Mouse (Mus musculus) forebrain, embryonic 16.5 days (tissue): ENCODE measurements around the gene Col16a1. TPM values are rescaled to one million over a fixed set of nuclear protein-coding genes. Genes with fewer than 3 reads are reported as not detected.
A peak's percentile ranks its signal among the peaks of the same experiment; 100 is the strongest.

Source experiments
- ATAC-seq: fragments of 200-750 bp; cut with Nextera tagmentation; 2 replicates; pipeline ENCODE4 v1.8.0; 2017; ENCODE audit warnings: mild to moderate bottlenecking, moderate library complexity
- H3K27ac ChIP-seq: fragments of 300-500 bp; sonication (generic); 2 replicates; pipeline ENCODE4 v1.5.1; 2014; ENCODE audit warnings: low read length, control low read depth
- H3K27me3 ChIP-seq: fragments of 300-500 bp; sonication (generic); replicated peaks from 2 replicates; pipeline ENCODE4 v1.6.1; 2014; ENCODE audit warnings: low read length; ENCODE audit not compliant: control insufficient read depth, insufficient read depth
- H3K36me3 ChIP-seq: fragments of 300-500 bp; sonication (generic); 2 replicates; pipeline ENCODE4 v1.6.1; 2014; ENCODE audit not compliant: control insufficient read depth, insufficient read depth
- H3K4me1 ChIP-seq: fragments of 300-500 bp; sonication (generic); replicated peaks from 2 replicates; pipeline ENCODE4 v1.6.1; 2014; ENCODE audit warnings: low read length; ENCODE audit not compliant: control insufficient read depth, insufficient read depth
- H3K4me2 ChIP-seq: fragments of 300-500 bp; sonication (generic); 2 replicates; pipeline ENCODE4 v1.6.1; 2014; ENCODE audit warnings: mild to moderate bottlenecking, low read length, control low read depth
- H3K4me3 ChIP-seq: fragments of 300-500 bp; sonication (generic); replicated peaks from 2 replicates; pipeline ENCODE4 v1.5.1; 2014; ENCODE audit warnings: mild to moderate bottlenecking, low read length, control low read depth
- H3K9ac ChIP-seq: fragments of 300-500 bp; sonication (generic); replicated peaks from 2 replicates; pipeline ENCODE4 v1.6.1; 2014; ENCODE audit warnings: low read depth, low read length, control low read depth
- H3K9me3 ChIP-seq: fragments of 300-500 bp; sonication (generic); 2 replicates; pipeline ENCODE4 v1.6.1; 2016; ENCODE audit warnings: low read length; ENCODE audit not compliant: control insufficient read depth
- WGBS: fragments of 180-500 bp; shearing (Covaris S2); extraction: QIAGEN DNeasy Blood & Tissue Kit; methylation state at CpG from one replicate; pipeline ENCODE4 v1.1.7; 2014; 5-methylcytosine and 5-hydroxymethylcytosine counted together
- polyA plus RNA-seq: library from polyadenylated mRNA; unstranded; fragments of >200 nt; fragmentation: Nextera tagmentation; extraction: Ambion mirVana; gene quantifications from 2 replicates; pipeline ENCODE4 v1.2.1, GENCODE M21; 2015

Col16a1 gene
- polyA plus RNA-seq, 1 experiment from 2014 or later = 7.4 TPM

GRCm38 (mm10) chr4:130073367-130073766 lies 25.7 kb downstream of the Col16a1 start:
- Histone ChIP-seq H3K9me3 (no peaks in the 10 kb centered on the region), H3K36me3 (no peaks in the 10 kb centered on the region), H3K27me3 (no peaks in the 10 kb centered on the region), H3K4me1 (peaks cover 32% of the 10 kb centered on the region), H3K4me3 (no peak overlapping the region), H3K4me2 (no peak overlapping the region), H3K9ac (no peak overlapping the region), H3K27ac (no peak overlapping the region)
- 83% methylated on average over 4 of the region's 4 CpGs for WGBS
- ATAC-seq = no peak

GRCm38 (mm10) chr4:130074761-130075515 lies 27.3 kb downstream of the Col16a1 start:
- H3K27me3 ChIP-seq = no peaks in the 10 kb centered on the region
- 44% methylated on average over 17 of the region's 17 CpGs for WGBS
- no peaks in the 10 kb centered on the region for H3K36me3 ChIP-seq
- H3K9ac ChIP-seq = no peak overlapping the region
- H3K4me1 ChIP-seq = peaks cover 47% of the 10 kb centered on the region
- no peak overlapping the region for H3K4me3 ChIP-seq
- H3K9me3 ChIP-seq = no peaks in the 10 kb centered on the region
- ATAC-seq = peak; percentile 49
- no peak overlapping the region for H3K27ac ChIP-seq
- no peak overlapping the region for H3K4me2 ChIP-seq

GRCm38 (mm10) chr4:130076856-130077255 lies 29.2 kb downstream of the Col16a1 start:
- Histone ChIP-seq H3K4me3 (no peak overlapping the region), H3K9me3 (no peaks in the 10 kb centered on the region), H3K9ac (no peak overlapping the region), H3K27ac (no peak overlapping the region), H3K27me3 (no peaks in the 10 kb centered on the region), H3K4me2 (no peak overlapping the region), H3K36me3 (no peaks in the 10 kb centered on the region), H3K4me1 (peaks cover 55% of the 10 kb centered on the region)
- no peak for ATAC-seq
- 28% methylated on average over 8 of the region's 8 CpGs for WGBS

- no peaks in the 10 kb centered on the region for H3K27me3 ChIP-seq
- H3K4me1 ChIP-seq = peaks cover 62% of the 10 kb centered on the region
- no peaks in the 10 kb centered on the region for H3K9me3 ChIP-seq
- H3K4me2 ChIP-seq = no peak overlapping the region
- no peak overlapping the region for H3K4me3 ChIP-seq
- peak overlapping the region; percentile 4; the same call in 1 of the 2 replicates for H3K27ac ChIP-seq
- no peak overlapping the region for H3K9ac ChIP-seq
- ATAC-seq = peak; percentile 27
- WGBS = 34% methylated on average over 17 of the region's 17 CpGs
- no peaks in the 10 kb centered on the region for H3K36me3 ChIP-seq
Observed at GRCm38 (mm10) chr4:130078816-130079485, 31.3 kb downstream of the Col16a1 start.

- Histone ChIP-seq H3K36me3 (no peaks in the 10 kb centered on the region), H3K9me3 (no peaks in the 10 kb centered on the region), H3K4me1 (peaks cover 62% of the 10 kb centered on the region), H3K27me3 (no peaks in the 10 kb centered on the region), H3K9ac (no peak overlapping the region), H3K4me2 (no peak overlapping the region), H3K27ac (peak overlapping the region; percentile 7; the same call in 1 of the 2 replicates), H3K4me3 (no peak overlapping the region)
- no peak for ATAC-seq
- WGBS = 44% methylated on average over 3 of the region's 3 CpGs
Observed at GRCm38 (mm10) chr4:130079521-130079920, 31.9 kb downstream of the Col16a1 start.

- H3K9me3 ChIP-seq = no peaks in the 10 kb centered on the region
- no peak overlapping the region for H3K4me3 ChIP-seq
- peak; percentile 81 for ATAC-seq
- no peaks in the 10 kb centered on the region for H3K36me3 ChIP-seq
- H3K27me3 ChIP-seq = no peaks in the 10 kb centered on the region
- peak overlapping the region; percentile 15; the same call in 1 of the 2 replicates for H3K27ac ChIP-seq
- H3K4me1 ChIP-seq = peaks cover 44% of the 10 kb centered on the region
- H3K4me2 ChIP-seq = peak overlapping the region; percentile 10; the same call in 1 of the 2 replicates
- H3K9ac ChIP-seq = no peak overlapping the region; the same call in 1 of the 2 replicates
- WGBS = 54% methylated on average over 19 of the region's 19 CpGs
Observed at GRCm38 (mm10) chr4:130081345-130082190, 33.9 kb downstream of the Col16a1 start.

GRCm38 (mm10) chr4:130082211-130082610 lies 34.6 kb downstream of the Col16a1 start:
- Histone ChIP-seq H3K4me1 (peaks cover 38% of the 10 kb centered on the region), H3K4me3 (no peak overlapping the region), H3K27me3 (no peaks in the 10 kb centered on the region), H3K9me3 (no peaks in the 10 kb centered on the region), H3K36me3 (no peaks in the 10 kb centered on the region), H3K27ac (no peak overlapping the region; the same call in 1 of the 2 replicates), H3K9ac (no peak overlapping the region), H3K4me2 (no peak overlapping the region)
- no peak for ATAC-seq
- 37% methylated on average over 9 of the region's 9 CpGs for WGBS

- Histone ChIP-seq H3K27ac (no peak overlapping the region), H3K4me3 (no peak overlapping the region), H3K27me3 (no peaks in the 10 kb centered on the region), H3K4me2 (no peak overlapping the region), H3K9ac (no peak overlapping the region), H3K9me3 (no peaks in the 10 kb centered on the region), H3K4me1 (peaks cover 21% of the 10 kb centered on the region), H3K36me3 (no peaks in the 10 kb centered on the region)
- ATAC-seq = no peak
- WGBS = 53% methylated on average over 7 of the region's 7 CpGs
Observed at GRCm38 (mm10) chr4:130084331-130084945, 36.8 kb downstream of the Col16a1 start.
